Mouse (Mus musculus): ENCODE data around the gene Wdr44. TPM values are rescaled to one million over a fixed set of nuclear protein-coding genes. Genes with fewer than 3 reads are reported as not detected.

The Wdr44 gene
- polyA plus RNA-seq (2016; fragmentation: Nextera tagmentation; extraction: Ambion mirVana): 7.7 and 8.1 TPM in 2 replicates

DNA sequence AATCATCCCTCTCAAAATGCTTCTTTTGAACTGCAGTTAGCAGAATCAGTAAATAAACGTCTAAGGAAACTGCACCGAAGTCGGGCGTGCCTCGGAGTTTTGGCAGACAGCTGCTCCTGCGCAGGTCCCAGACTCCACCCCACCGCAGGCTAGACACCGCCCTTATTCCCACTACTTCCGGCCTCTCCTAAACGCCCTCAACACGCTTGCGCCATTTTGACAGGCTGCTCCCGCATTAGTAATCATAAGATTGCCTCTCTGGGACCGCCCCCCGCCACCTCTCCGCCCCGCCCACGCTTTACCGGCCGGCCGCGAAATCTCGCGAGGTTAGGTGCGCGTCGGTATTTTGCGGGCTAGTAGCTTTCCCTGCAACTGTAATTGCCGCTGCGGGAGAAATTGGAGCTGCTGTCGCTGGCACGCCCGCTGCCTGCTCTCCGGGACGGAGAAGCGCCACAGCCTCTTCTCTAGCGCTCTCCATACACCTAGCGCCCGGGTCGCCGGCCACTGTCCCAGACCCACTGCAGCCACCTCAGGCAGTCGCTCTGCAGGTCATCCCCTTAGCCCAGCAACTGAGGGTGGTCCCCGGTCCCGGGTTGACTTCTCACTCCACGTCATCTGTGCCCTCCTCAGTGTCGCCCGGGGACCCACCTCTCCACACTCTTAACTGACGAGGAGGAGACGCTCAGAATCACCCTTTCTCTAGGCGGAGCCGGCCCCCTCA lies at the start of gene Wdr44:
TSS of gene Wdr44 (plus strand) at position 330 of the 721 bp plus-strand sequence.
- 7% methylated on average over 51 of the region's 51 CpGs for WGBS
- Histone ChIP-seq H3K27me3 (replicated peaks) (0 out of 2 replicates have a peak, but pooled peaks cover 4% of the 10 kb centered on the region), H3K9me3 (replicated peaks) (no peaks in the 10 kb centered on the region), H3K4me3 (peak within 1 kb of the TSS; percentile 57), H3K4me1 (replicated peaks) (no peaks in the 10 kb centered on the region), H3K27ac (ENCODE audit: poor library complexity, severe bottlenecking) (peak within 1 kb of the TSS; percentile 84), H3K36me3 (no peaks in the 10 kb centered on the region), H3K4me2 (peak within 1 kb of the TSS; percentile 69), H3K9ac (peak within 1 kb of the TSS; percentile 69)
- ATAC-seq (ENCODE audit: insufficient number of reproducible peaks, low FRiP score): peak; percentile 99

DNA sequence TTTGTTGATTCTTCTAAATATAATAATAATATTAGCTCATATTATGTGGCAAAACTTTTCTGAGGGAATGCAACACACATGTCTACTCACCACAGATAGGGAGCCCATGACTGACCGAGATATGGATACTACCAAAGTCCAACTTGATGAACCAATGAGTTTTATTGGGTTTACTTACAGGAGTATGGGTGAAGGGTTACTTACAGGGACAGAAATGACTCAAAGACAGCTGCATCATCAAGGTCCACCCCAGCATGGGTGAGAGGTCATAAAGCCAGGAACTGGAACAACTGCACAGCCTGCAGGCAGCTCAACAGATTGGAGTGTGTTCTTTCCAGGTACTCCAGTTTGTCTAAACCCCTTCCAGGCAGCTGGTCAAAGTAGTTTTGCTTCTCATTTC lies 44.5 kb upstream of the Wdr44 start:
- Histone ChIP-seq H3K36me3 (no peaks in the 10 kb centered on the region), H3K4me3 (no peak overlapping the region), H3K4me2 (no peak overlapping the region), H3K9ac (no peak overlapping the region), H3K27ac (ENCODE audit: poor library complexity, severe bottlenecking) (no peak overlapping the region), H3K4me1 (replicated peaks) (no peaks in the 10 kb centered on the region), H3K9me3 (replicated peaks) (no peaks in the 10 kb centered on the region), H3K27me3 (replicated peaks) (no peaks in the 10 kb centered on the region)
- WGBS: 79% methylated on average over 1 of the region's 1 CpGs
- ATAC-seq (ENCODE audit: insufficient number of reproducible peaks, low FRiP score): no peak

DNA sequence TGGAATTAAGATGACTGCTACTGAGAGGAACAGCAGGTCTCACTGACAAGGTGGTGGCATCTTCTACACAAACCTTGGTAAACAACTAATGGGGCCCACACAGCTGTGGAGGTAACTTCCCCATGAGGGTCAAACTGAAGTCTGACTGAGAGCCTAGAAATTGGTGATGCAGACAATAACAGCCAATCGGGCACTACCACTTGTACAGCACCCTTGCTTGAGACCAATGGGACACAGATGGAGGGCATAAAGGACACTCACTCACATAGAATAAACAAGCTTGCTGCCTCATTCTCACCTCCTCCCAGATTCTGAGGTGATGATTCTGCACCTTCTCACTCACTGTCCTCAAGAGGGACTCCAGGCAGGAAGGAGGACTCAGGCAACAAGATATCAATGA lies 30.6 kb upstream of the Wdr44 start:
- no peaks in the 10 kb centered on the region for H3K9me3 ChIP-seq (replicated peaks)
- ATAC-seq (ENCODE audit: insufficient number of reproducible peaks, low FRiP score): no peak
- H3K36me3 ChIP-seq: no peaks in the 10 kb centered on the region

DNA sequence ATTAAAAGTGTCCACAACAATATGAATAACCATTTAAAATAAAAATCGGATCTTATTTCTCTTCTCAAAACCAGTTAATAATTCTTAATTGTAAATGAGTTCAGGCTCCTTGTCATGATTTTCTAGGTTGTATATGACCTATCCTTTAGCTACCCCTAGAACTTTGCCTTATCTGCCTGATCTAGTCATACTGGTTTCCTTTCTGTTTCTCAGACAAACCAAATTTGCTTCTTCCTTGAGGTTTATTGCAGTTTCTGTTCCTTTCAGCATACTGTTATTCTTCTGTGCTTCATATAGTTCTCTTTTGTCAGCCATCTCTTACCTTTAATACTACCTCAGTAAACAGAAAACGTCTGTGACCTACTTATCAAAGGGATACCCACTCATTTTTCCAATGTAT lies 19.7 kb upstream of the Wdr44 start:
- no peaks in the 10 kb centered on the region for H3K36me3 ChIP-seq
- H3K9ac ChIP-seq: no peak overlapping the region
- H3K9me3 ChIP-seq (replicated peaks): no peaks in the 10 kb centered on the region
- no peak overlapping the region for H3K4me2 ChIP-seq
- H3K4me1 ChIP-seq (replicated peaks): no peaks in the 10 kb centered on the region
- WGBS: 64% methylated on average over 2 of the region's 2 CpGs
- no peak for ATAC-seq (ENCODE audit: insufficient number of reproducible peaks, low FRiP score)
- H3K27ac ChIP-seq (ENCODE audit: poor library complexity, severe bottlenecking): no peak overlapping the region
- H3K27me3 ChIP-seq (replicated peaks): no peaks in the 10 kb centered on the region
- no peak overlapping the region for H3K4me3 ChIP-seq

More for the DNA sequence above, 30.6 kb upstream of the Wdr44 start:
- H3K4me3 ChIP-seq: no peak overlapping the region
- H3K27ac ChIP-seq (ENCODE audit: poor library complexity, severe bottlenecking): no peak overlapping the region
- no peak overlapping the region for H3K4me2 ChIP-seq
- H3K9ac ChIP-seq: no peak overlapping the region
- no peaks in the 10 kb centered on the region for H3K27me3 ChIP-seq (replicated peaks)
- no peaks in the 10 kb centered on the region for H3K4me1 ChIP-seq (replicated peaks)
- WGBS: 79% methylated on average over 1 of the region's 1 CpGs

DNA sequence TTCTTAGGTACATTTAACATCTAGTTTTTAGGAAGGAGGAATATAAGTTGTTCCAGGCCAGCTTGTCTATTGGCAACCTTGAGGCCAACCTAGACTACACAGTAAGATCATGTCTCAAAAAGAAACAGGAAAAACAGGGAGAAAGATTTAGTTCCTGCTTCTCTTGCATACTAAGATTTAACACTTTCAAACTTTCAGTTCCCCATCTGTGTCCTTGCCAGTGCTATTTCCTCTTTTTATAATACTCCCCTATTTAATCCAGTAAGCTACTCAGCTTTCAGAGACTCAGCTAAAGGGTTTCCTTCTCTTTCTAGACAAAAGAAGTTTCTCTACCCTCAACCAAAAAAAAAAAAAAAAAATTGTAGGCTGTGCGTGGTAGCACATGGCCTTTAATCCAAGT lies 17.4 kb upstream of the Wdr44 start:
- Histone ChIP-seq H3K9ac (no peak overlapping the region), H3K27me3 (replicated peaks) (no peaks in the 10 kb centered on the region), H3K4me1 (replicated peaks) (no peaks in the 10 kb centered on the region), H3K9me3 (replicated peaks) (no peaks in the 10 kb centered on the region), H3K36me3 (no peaks in the 10 kb centered on the region), H3K27ac (ENCODE audit: poor library complexity, severe bottlenecking) (no peak overlapping the region), H3K4me2 (no peak overlapping the region), H3K4me3 (no peak overlapping the region)
- WGBS: 79% methylated on average over 1 of the region's 1 CpGs
- ATAC-seq (ENCODE audit: insufficient number of reproducible peaks, low FRiP score): no peak

DNA sequence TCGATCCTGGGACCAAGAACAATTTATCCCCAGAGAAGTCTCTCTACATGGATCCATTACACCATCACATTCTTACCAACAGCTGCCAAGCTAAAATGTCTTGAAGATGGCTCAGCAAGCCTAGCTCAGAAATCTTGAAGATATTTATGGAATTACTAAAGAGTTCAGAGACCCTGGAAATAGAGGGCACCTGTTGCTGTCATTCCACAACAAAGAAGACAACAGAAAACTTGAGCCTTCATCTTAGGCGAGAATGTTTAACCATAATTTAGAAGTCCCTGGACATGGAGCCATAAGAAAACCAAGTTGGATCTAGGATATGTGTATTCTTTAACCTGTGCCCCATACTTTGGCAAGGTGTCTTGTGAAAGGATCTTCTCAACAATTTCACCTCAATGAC lies 16.3 kb upstream of the Wdr44 start:
- no peak for ATAC-seq (ENCODE audit: insufficient number of reproducible peaks, low FRiP score)
- no peaks in the 10 kb centered on the region for H3K36me3 ChIP-seq
- 56% methylated on average over 2 of the region's 2 CpGs for WGBS

DNA sequence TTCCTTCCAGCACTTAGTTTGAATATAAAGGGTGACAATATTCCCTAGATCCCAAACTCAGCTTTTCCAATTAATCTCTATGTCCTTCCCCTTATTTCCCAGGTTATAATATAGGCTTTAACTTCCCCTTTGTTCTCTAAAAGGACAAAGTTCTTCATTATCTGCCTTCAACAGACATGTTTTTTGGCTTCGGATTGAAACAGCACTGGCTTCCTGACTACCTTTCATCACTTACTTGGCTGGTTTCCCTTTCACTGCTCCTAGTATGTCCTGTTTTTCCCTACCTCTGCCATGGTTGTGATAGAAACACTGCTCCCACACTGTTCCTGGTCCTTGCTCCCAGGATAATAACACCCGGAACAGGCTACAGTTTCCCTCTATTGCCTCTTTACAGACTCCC lies 15.3 kb upstream of the Wdr44 start:
- no peak overlapping the region for H3K4me3 ChIP-seq
- H3K4me2 ChIP-seq: no peak overlapping the region
- no peaks in the 10 kb centered on the region for H3K27me3 ChIP-seq (replicated peaks)
- no peaks in the 10 kb centered on the region for H3K36me3 ChIP-seq
- 45% methylated on average over 2 of the region's 2 CpGs for WGBS
- no peaks in the 10 kb centered on the region for H3K9me3 ChIP-seq (replicated peaks)
- no peak for ATAC-seq (ENCODE audit: insufficient number of reproducible peaks, low FRiP score)
- no peak overlapping the region for H3K27ac ChIP-seq (ENCODE audit: poor library complexity, severe bottlenecking)
- H3K4me1 ChIP-seq (replicated peaks): no peaks in the 10 kb centered on the region
- H3K9ac ChIP-seq: no peak overlapping the region

More for the DNA sequence above, 16.3 kb upstream of the Wdr44 start:
- Histone ChIP-seq H3K4me2 (no peak overlapping the region), H3K9me3 (replicated peaks) (no peaks in the 10 kb centered on the region), H3K4me1 (replicated peaks) (no peaks in the 10 kb centered on the region), H3K4me3 (no peak overlapping the region), H3K9ac (no peak overlapping the region), H3K27me3 (replicated peaks) (no peaks in the 10 kb centered on the region), H3K27ac (ENCODE audit: poor library complexity, severe bottlenecking) (no peak overlapping the region)

DNA sequence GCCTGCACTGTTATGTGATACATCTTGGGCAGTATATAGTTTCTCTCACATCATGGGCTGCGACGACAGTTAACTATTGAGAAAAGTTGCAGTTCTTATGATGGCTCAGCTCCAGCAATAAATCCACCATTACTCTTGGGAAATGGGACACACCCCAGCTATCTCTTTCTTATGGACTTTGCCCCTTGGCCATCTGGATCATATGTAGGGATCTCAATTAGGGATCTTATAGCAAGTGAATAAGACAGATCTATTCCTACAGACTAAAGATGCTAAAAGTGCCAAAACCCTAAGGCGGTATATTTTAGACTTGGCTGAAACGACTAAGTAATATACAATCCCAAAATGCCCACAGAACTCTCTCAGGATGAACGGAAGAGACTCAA lies 522 bp upstream of the Wdr44 start:
- Histone ChIP-seq H3K4me1 (replicated peaks) (no peaks in the 10 kb centered on the region), H3K27me3 (replicated peaks) (0 out of 2 replicates have a peak, but pooled peaks cover 4% of the 10 kb centered on the region), H3K9ac (no peak overlapping the region), H3K4me2 (peak overlapping the region; percentile 69), H3K4me3 (peak overlapping the region; percentile 57), H3K36me3 (no peaks in the 10 kb centered on the region), H3K9me3 (replicated peaks) (no peaks in the 10 kb centered on the region), H3K27ac (ENCODE audit: poor library complexity, severe bottlenecking) (no peak overlapping the region)
- 14% methylated on average over 5 of the region's 5 CpGs for WGBS
- ATAC-seq (ENCODE audit: insufficient number of reproducible peaks, low FRiP score): no peak

DNA sequence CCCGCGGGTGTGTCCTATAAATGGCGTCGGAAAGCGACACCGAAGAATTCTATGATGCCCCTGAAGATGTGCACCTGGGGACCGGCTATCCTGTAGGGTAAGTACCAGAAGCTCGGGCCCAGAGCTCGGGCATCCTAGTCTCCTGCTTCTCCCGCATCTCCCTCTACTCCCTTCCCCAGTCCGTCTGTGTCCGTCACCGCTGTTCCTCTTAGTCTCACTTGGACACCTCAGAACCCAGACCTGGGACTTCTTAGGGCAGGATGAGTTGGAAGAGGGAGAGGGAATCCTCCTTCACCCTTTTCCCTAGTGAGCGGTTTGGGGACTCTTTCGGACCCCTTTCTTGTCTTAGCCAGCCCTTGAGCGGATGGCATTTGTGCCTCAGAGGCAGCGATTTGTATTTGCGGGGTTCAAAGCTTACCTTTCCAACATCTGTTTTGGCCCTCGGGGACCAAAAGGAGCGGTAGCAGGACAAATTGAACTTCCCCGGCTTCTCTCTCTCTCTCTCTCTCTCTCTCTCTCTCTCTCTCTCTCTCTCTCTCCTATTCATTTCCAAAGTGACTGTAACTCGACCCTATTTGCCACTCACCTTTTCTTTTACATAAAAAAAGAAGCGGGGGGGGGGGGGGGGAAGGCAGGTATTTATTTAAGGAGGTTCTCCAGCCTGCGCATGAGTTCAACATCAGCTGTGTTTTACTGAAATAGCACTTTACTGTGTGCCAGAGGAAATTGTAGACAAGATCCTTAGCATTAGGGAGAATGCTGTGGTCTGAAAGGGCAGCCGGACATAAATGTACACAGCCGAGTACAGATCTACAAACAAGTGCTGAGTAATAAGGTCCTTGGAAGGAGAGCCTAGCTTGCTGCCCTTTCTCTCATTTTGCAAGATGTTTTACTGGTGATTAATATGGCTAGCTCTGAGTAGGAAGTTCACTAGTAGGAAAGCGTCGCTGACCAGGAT lies 871 bp downstream of the Wdr44 start:
- peak overlapping the region; percentile 69 for H3K9ac ChIP-seq
- peak overlapping the region; percentile 84 for H3K27ac ChIP-seq (ENCODE audit: poor library complexity, severe bottlenecking)
- peak; percentile 12; the same call in 1 of the 2 replicates for ATAC-seq (ENCODE audit: insufficient number of reproducible peaks, low FRiP score)
- no peaks in the 10 kb centered on the region for H3K4me1 ChIP-seq (replicated peaks)
- 11% methylated on average over 28 of the region's 28 CpGs for WGBS
- H3K9me3 ChIP-seq (replicated peaks): no peaks in the 10 kb centered on the region
- H3K27me3 ChIP-seq (replicated peaks): 0 out of 2 replicates have a peak, but pooled peaks cover 4% of the 10 kb centered on the region
- no peaks in the 10 kb centered on the region for H3K36me3 ChIP-seq
- peak overlapping the region; percentile 57 for H3K4me3 ChIP-seq
- peak overlapping the region; percentile 69 for H3K4me2 ChIP-seq

DNA sequence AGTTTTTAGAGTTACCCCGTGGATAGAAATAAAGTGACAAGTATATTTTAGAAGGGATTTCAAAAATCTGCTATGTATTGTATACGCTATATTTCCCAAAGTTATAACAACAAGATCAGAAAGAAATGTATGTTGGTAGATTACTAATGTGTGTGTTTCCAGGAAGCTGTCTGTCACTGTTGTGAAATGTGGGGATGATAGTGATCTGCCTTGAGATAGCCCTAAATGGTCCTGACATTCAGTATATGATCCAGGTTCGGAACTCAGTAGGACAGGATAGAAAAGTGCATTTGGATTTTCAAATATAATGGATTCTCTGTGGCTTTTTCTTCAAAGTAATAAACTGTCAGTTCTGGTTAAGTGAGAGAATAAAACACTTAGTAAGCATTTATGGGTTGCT lies 1.7 kb downstream of the Wdr44 start:
- 53% methylated on average over 3 of the region's 3 CpGs for WGBS

DNA sequence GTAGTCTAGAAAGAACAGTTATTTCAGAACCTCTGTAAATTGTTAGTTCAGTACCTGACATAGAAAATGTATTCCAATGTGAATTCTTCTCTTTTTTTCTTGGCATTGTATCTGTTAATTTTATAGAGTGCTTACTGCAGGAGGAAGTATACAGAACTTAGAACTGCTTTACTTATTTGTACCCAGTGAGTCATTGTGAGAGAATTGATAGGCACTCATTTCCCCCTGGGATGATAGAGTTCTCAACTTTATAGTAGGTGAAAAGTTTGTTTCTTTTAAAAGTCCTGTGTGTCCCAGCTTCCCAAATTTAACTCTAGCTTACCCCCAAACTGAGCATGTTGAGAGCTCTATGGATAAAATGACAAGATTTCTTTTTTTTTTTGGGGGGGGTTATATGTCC lies 2.3 kb downstream of the Wdr44 start:
- no peaks in the 10 kb centered on the region for H3K9me3 ChIP-seq (replicated peaks)
- H3K27ac ChIP-seq (ENCODE audit: poor library complexity, severe bottlenecking): no peak overlapping the region
- H3K9ac ChIP-seq: no peak overlapping the region
- no peaks in the 10 kb centered on the region for H3K36me3 ChIP-seq
- no peak overlapping the region for H3K4me2 ChIP-seq
- H3K4me3 ChIP-seq: no peak overlapping the region
- ATAC-seq (ENCODE audit: insufficient number of reproducible peaks, low FRiP score): no peak
- H3K4me1 ChIP-seq (replicated peaks): no peaks in the 10 kb centered on the region
- 0 out of 2 replicates have a peak, but pooled peaks cover 4% of the 10 kb centered on the region for H3K27me3 ChIP-seq (replicated peaks)

More for the DNA sequence above, 1.7 kb downstream of the Wdr44 start:
- Histone ChIP-seq H3K4me2 (no peak overlapping the region), H3K4me1 (replicated peaks) (no peaks in the 10 kb centered on the region), H3K27me3 (replicated peaks) (0 out of 2 replicates have a peak, but pooled peaks cover 4% of the 10 kb centered on the region), H3K9me3 (replicated peaks) (no peaks in the 10 kb centered on the region), H3K27ac (ENCODE audit: poor library complexity, severe bottlenecking) (no peak overlapping the region), H3K4me3 (no peak overlapping the region), H3K36me3 (no peaks in the 10 kb centered on the region), H3K9ac (no peak overlapping the region)
- no peak for ATAC-seq (ENCODE audit: insufficient number of reproducible peaks, low FRiP score)
